Mouse (Mus musculus): ENCODE measurements around the gene Igsf8. TPM values are rescaled to one million over a fixed set of nuclear protein-coding genes. Genes with fewer than 3 reads are reported as not detected.

The Igsf8 gene
- polyA plus RNA-seq, 1 experiment from 2014 or later: 104 TPM

GRCm38 (mm10) chr1:172279768-172280509 lies 18.5 kb downstream of the Igsf8 start:
- no peak overlapping the region for H3K4me3 ChIP-seq (ENCODE audit: low read depth, low read length)
- no peaks in the 10 kb centered on the region for H3K36me3 ChIP-seq (ENCODE audit: control insufficient read depth, insufficient read depth, low read length)
- H3K27ac ChIP-seq (ENCODE audit: low read depth, low read length): no peak overlapping the region
- H3K9ac ChIP-seq (ENCODE audit: low read length): no peak overlapping the region
- no peak overlapping the region for H3K4me2 ChIP-seq (ENCODE audit: low read depth, low read length, severe bottlenecking)
- WGBS: 85% methylated on average over 16 of the region's 16 CpGs
- H3K9me3 ChIP-seq (ENCODE audit: control insufficient read depth, low read length): no peaks in the 10 kb centered on the region
- H3K4me1 ChIP-seq (replicated peaks; ENCODE audit: control insufficient read depth, insufficient read depth, low read length): no peaks in the 10 kb centered on the region
- no peaks in the 10 kb centered on the region for H3K27me3 ChIP-seq (ENCODE audit: control insufficient read depth, insufficient read depth, low read length)
- ATAC-seq (replicated peaks; ENCODE audit: low FRiP score): no peak
- DNase-seq (ENCODE audit: low spot score): no peak

- DNase-seq (ENCODE audit: low spot score) (no peak), ATAC-seq (replicated peaks; ENCODE audit: low FRiP score) (no peak)
- Histone ChIP-seq H3K4me3 (ENCODE audit: low read depth, low read length) (no peak overlapping the region), H3K9me3 (ENCODE audit: control insufficient read depth, low read length) (no peaks in the 10 kb centered on the region), H3K36me3 (ENCODE audit: control insufficient read depth, insufficient read depth, low read length) (no peaks in the 10 kb centered on the region), H3K4me2 (ENCODE audit: low read depth, low read length, severe bottlenecking) (no peak overlapping the region), H3K9ac (ENCODE audit: low read length) (no peak overlapping the region), H3K27ac (ENCODE audit: low read depth, low read length) (no peak overlapping the region), H3K4me1 (replicated peaks; ENCODE audit: control insufficient read depth, insufficient read depth, low read length) (no peaks in the 10 kb centered on the region), H3K27me3 (ENCODE audit: control insufficient read depth, insufficient read depth, low read length) (no peaks in the 10 kb centered on the region)
- WGBS: 85% methylated on average over 10 of the region's 10 CpGs
Observed at GRCm38 (mm10) chr1:172281522-172282254, 20.2 kb downstream of the Igsf8 start.

- whole genome bisulfite sequencing: 89% methylated on average over 6 of the region's 6 CpGs
- ATAC-seq (replicated peaks; ENCODE audit: low FRiP score) (no peak), DNase-seq (ENCODE audit: low spot score) (no peak)
- Histone ChIP-seq H3K4me2 (ENCODE audit: low read depth, low read length, severe bottlenecking) (no peak overlapping the region), H3K4me1 (replicated peaks; ENCODE audit: control insufficient read depth, insufficient read depth, low read length) (no peaks in the 10 kb centered on the region), H3K27me3 (ENCODE audit: control insufficient read depth, insufficient read depth, low read length) (no peaks in the 10 kb centered on the region), H3K36me3 (ENCODE audit: control insufficient read depth, insufficient read depth, low read length) (no peaks in the 10 kb centered on the region), H3K9me3 (ENCODE audit: control insufficient read depth, low read length) (no peaks in the 10 kb centered on the region), H3K4me3 (ENCODE audit: low read depth, low read length) (no peak overlapping the region), H3K27ac (ENCODE audit: low read depth, low read length) (no peak overlapping the region), H3K9ac (ENCODE audit: low read length) (no peak overlapping the region)
Observed at GRCm38 (mm10) chr1:172283073-172283472, 21.6 kb downstream of the Igsf8 start.

GRCm38 (mm10) chr1:172284221-172284620 lies 22.8 kb downstream of the Igsf8 start:
- Histone ChIP-seq H3K9me3 (ENCODE audit: control insufficient read depth, low read length) (no peaks in the 10 kb centered on the region), H3K36me3 (ENCODE audit: control insufficient read depth, insufficient read depth, low read length) (no peaks in the 10 kb centered on the region), H3K4me2 (ENCODE audit: low read depth, low read length, severe bottlenecking) (no peak overlapping the region), H3K27ac (ENCODE audit: low read depth, low read length) (no peak overlapping the region), H3K27me3 (ENCODE audit: control insufficient read depth, insufficient read depth, low read length) (no peaks in the 10 kb centered on the region), H3K4me1 (replicated peaks; ENCODE audit: control insufficient read depth, insufficient read depth, low read length) (no peaks in the 10 kb centered on the region), H3K9ac (ENCODE audit: low read length) (no peak overlapping the region), H3K4me3 (ENCODE audit: low read depth, low read length) (no peak overlapping the region)
- no peak for ATAC-seq (replicated peaks; ENCODE audit: low FRiP score)
- DNase-seq (ENCODE audit: low spot score): no peak
- 89% methylated on average over 14 of the region's 14 CpGs for WGBS

- Histone ChIP-seq H3K27ac (ENCODE audit: low read depth, low read length) (no peak overlapping the region), H3K9ac (ENCODE audit: low read length) (no peak overlapping the region), H3K4me3 (ENCODE audit: low read depth, low read length) (no peak overlapping the region), H3K9me3 (ENCODE audit: control insufficient read depth, low read length) (no peaks in the 10 kb centered on the region), H3K4me1 (replicated peaks; ENCODE audit: control insufficient read depth, insufficient read depth, low read length) (no peaks in the 10 kb centered on the region), H3K4me2 (ENCODE audit: low read depth, low read length, severe bottlenecking) (no peak overlapping the region), H3K27me3 (ENCODE audit: control insufficient read depth, insufficient read depth, low read length) (no peaks in the 10 kb centered on the region), H3K36me3 (ENCODE audit: control insufficient read depth, insufficient read depth, low read length) (no peaks in the 10 kb centered on the region)
- ATAC-seq (replicated peaks; ENCODE audit: low FRiP score) (no peak), DNase-seq (ENCODE audit: low spot score) (no peak)
- WGBS: 89% methylated on average over 5 of the region's 5 CpGs
Observed at GRCm38 (mm10) chr1:172286740-172287139, 25.3 kb downstream of the Igsf8 start.

GRCm38 (mm10) chr1:172288900-172289616 lies 27.6 kb downstream of the Igsf8 start:
- H3K9me3 ChIP-seq (ENCODE audit: control insufficient read depth, low read length): no peaks in the 10 kb centered on the region
- 95% methylated on average over 11 of the region's 11 CpGs for WGBS
- H3K4me3 ChIP-seq (ENCODE audit: low read depth, low read length): no peak overlapping the region
- no peak overlapping the region for H3K4me2 ChIP-seq (ENCODE audit: low read depth, low read length, severe bottlenecking)
- no peaks in the 10 kb centered on the region for H3K4me1 ChIP-seq (replicated peaks; ENCODE audit: control insufficient read depth, insufficient read depth, low read length)
- H3K9ac ChIP-seq (ENCODE audit: low read length): no peak overlapping the region
- ATAC-seq (replicated peaks; ENCODE audit: low FRiP score): no peak
- no peak overlapping the region for H3K27ac ChIP-seq (ENCODE audit: low read depth, low read length)
- DNase-seq (ENCODE audit: low spot score): no peak
- H3K36me3 ChIP-seq (ENCODE audit: control insufficient read depth, insufficient read depth, low read length): no peaks in the 10 kb centered on the region
- H3K27me3 ChIP-seq (ENCODE audit: control insufficient read depth, insufficient read depth, low read length): no peaks in the 10 kb centered on the region

GRCm38 (mm10) chr1:172289617-172289946 lies 28.1 kb downstream of the Igsf8 start:
- H3K27me3 ChIP-seq (ENCODE audit: control insufficient read depth, insufficient read depth, low read length): no peaks in the 10 kb centered on the region
- no peak overlapping the region for H3K9ac ChIP-seq (ENCODE audit: low read length)
- no peaks in the 10 kb centered on the region for H3K36me3 ChIP-seq (ENCODE audit: control insufficient read depth, insufficient read depth, low read length)
- 89% methylated on average over 3 of the region's 3 CpGs for WGBS
- no peak for ATAC-seq (replicated peaks; ENCODE audit: low FRiP score)
- no peak for DNase-seq (ENCODE audit: low spot score)
- H3K27ac ChIP-seq (ENCODE audit: low read depth, low read length): no peak overlapping the region
- no peaks in the 10 kb centered on the region for H3K9me3 ChIP-seq (ENCODE audit: control insufficient read depth, low read length)
- H3K4me2 ChIP-seq (ENCODE audit: low read depth, low read length, severe bottlenecking): no peak overlapping the region
- H3K4me1 ChIP-seq (replicated peaks; ENCODE audit: control insufficient read depth, insufficient read depth, low read length): 0 out of 2 replicates have a peak, but pooled peaks cover 2% of the 10 kb centered on the region
- H3K4me3 ChIP-seq (ENCODE audit: low read depth, low read length): no peak overlapping the region

- WGBS: 92% methylated on average over 2 of the region's 2 CpGs
- Histone ChIP-seq H3K27me3 (ENCODE audit: control insufficient read depth, insufficient read depth, low read length) (no peaks in the 10 kb centered on the region), H3K4me2 (ENCODE audit: low read depth, low read length, severe bottlenecking) (no peak overlapping the region), H3K9ac (ENCODE audit: low read length) (no peak overlapping the region), H3K4me1 (replicated peaks; ENCODE audit: control insufficient read depth, insufficient read depth, low read length) (peaks cover 10% of the 10 kb centered on the region; the same call in 1 of the 2 replicates), H3K27ac (ENCODE audit: low read depth, low read length) (no peak overlapping the region), H3K4me3 (ENCODE audit: low read depth, low read length) (no peak overlapping the region), H3K9me3 (ENCODE audit: control insufficient read depth, low read length) (no peaks in the 10 kb centered on the region), H3K36me3 (ENCODE audit: control insufficient read depth, insufficient read depth, low read length) (no peaks in the 10 kb centered on the region)
- ATAC-seq (replicated peaks; ENCODE audit: low FRiP score) (no peak), DNase-seq (ENCODE audit: low spot score) (no peak)
Observed at GRCm38 (mm10) chr1:172292880-172293279, 31.4 kb downstream of the Igsf8 start.
